Mouse (Mus musculus) urinary bladder, postnatal 10 days (tissue): ENCODE results near the gene Cd80.

Experiments
- DNase-seq: peaks from one replicate; pipeline ENCODE4 v3.0.0; 2022; ENCODE audit warnings: low spot score

The Cd80 gene

GRCm38 (mm10) chr16:38448458-38448857, 6.9 kb upstream of the Cd80 start:
- DNase-seq: no peak

GRCm38 (mm10) chr16:38450707-38451106, 4.7 kb upstream of the Cd80 start:
- DNase-seq: no peak

- DNase-seq: no peak
Measured at GRCm38 (mm10) chr16:38451421-38452205, 3.7 kb upstream of the Cd80 start.

GRCm38 (mm10) chr16:38452442-38453202, 2.7 kb upstream of the Cd80 start, which contains the start of gene Adprh:
TSS of gene Adprh (minus strand) at chr16:38452703.
- peak; percentile 82 for DNase-seq

- no peak for DNase-seq
Measured at GRCm38 (mm10) chr16:38453203-38453553, 2.2 kb upstream of the Cd80 start.

GRCm38 (mm10) chr16:38453952-38454351, 1.4 kb upstream of the Cd80 start:
- DNase-seq: no peak

GRCm38 (mm10) chr16:38454533-38455254, 667 bp upstream of the Cd80 start:
- no peak for DNase-seq

- DNase-seq: no peak
Measured at GRCm38 (mm10) chr16:38456812-38457567, 1.6 kb downstream of the Cd80 start.

GRCm38 (mm10) chr16:38458600-38459280, 3.4 kb downstream of the Cd80 start:
- DNase-seq: no peak

- no peak for DNase-seq
Measured at GRCm38 (mm10) chr16:38459990-38460389, 4.6 kb downstream of the Cd80 start.

- DNase-seq: no peak
Measured at GRCm38 (mm10) chr16:38461749-38462148, 6.4 kb downstream of the Cd80 start.

- no peak for DNase-seq
Measured at GRCm38 (mm10) chr16:38462161-38462560, 6.8 kb downstream of the Cd80 start.

- no peak for DNase-seq
Measured at GRCm38 (mm10) chr16:38463305-38463704, 7.9 kb downstream of the Cd80 start.

- no peak for DNase-seq
Measured at GRCm38 (mm10) chr16:38466089-38466488, 10.7 kb downstream of the Cd80 start.

GRCm38 (mm10) chr16:38467091-38467916, 11.9 kb downstream of the Cd80 start:
- DNase-seq: no peak

- no peak for DNase-seq
Measured at GRCm38 (mm10) chr16:38467917-38468705, 12.8 kb downstream of the Cd80 start.

GRCm38 (mm10) chr16:38468706-38469018, 13.3 kb downstream of the Cd80 start:
- DNase-seq: no peak

GRCm38 (mm10) chr16:38469437-38469836, 14.1 kb downstream of the Cd80 start:
- no peak for DNase-seq

GRCm38 (mm10) chr16:38471697-38472506, 16.5 kb downstream of the Cd80 start:
- DNase-seq: no peak
